Mouse (Mus musculus): ENCODE results near the gene Slc35g3.

DNA sequence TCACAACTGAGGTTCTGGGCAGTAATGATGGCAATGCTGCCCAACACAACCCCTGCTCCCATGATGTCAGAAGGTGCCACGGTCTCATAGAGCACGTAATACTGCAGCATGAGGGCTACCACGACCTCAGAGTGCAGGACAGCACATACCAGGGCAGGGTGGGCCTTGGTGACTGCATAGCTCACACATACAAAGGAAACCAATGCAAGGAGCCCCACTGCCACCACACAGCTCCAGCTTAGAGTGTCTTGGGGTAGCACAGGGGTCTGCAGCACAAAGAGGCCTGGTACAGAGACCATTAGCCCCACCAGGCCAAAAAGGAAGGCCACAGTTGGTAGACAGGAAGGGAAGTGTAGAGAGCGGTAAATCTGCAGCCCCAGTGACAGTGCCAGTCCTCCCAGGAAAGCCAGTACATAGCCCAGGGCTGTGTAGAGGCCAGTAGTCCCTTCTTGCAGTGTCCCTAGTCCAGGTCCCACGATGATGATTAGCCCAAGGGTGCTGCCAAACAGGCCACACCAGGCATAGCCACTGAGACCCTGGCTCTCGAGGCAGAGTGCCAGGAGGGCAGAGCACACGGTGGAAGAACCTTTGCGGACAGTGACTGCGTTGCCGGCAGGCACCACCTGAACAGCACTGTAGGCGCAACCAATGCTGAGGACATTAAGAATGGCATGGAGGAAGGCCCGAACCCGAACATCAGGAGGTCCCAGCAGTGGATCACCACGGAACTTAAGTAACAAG, 1.4 kb downstream of the Slc35g3 start:
- TF ChIP-seq CTCF (IDR thresholded peaks at IDR 0.05; ENCODE audit: low read depth) (no peak), EP300 (IDR thresholded peaks at IDR 0.05; ENCODE audit: low read depth) (no peak)

All from heart, postnatal 0 days (tissue).